ENCODE assay signal across 21 mouse cellular contexts in genomic region chrX:57918181-57919115, GRCm38 (mm10).
DNase-seq lines count a peak whose midpoint lies in the region; ATAC-seq and TF ChIP-seq lines count a peak whose summit lies in the region.
"Had no signal": no experiment of that assay in that cellular context is flagged by ENCODE, and none has a peak within 500 bp of the region (broad histone marks: within the 10 kb centered on the region; RNA-seq: fewer than 3 reads in every experiment).

No protein-coding gene starts in this region.

- 26% methylated on average over 25 of the region's 25 CpGs for WGBS in forebrain, embryonic 10.5 days
- WGBS in forebrain, embryonic 15.5 days, result 16% methylated on average over 25 of the region's 25 CpGs
- 19% methylated on average over 24 of the region's 25 CpGs for WGBS in limb, embryonic 11.5 days

- no peak for TF ChIP-seq CTCF in testis, adult 2 months (IDR thresholded peaks at IDR 0.05; ENCODE audit: control insufficient read depth, insufficient read depth, insufficient replicate concordance, low read depth, low read length)

- H3K36me3 ChIP-seq in forebrain, embryonic 10.5 days (replicated peaks), result no peaks in the 10 kb centered on the region
- no peaks in the 10 kb centered on the region for H3K36me3 ChIP-seq in forebrain, embryonic 15.5 days
- no peaks in the 10 kb centered on the region for H3K36me3 ChIP-seq in testis, adult 2 months (ENCODE audit: control insufficient read depth, insufficient read depth, low read length)
- no peaks in the 10 kb centered on the region for H3K36me3 ChIP-seq in limb, embryonic 11.5 days (ENCODE audit: control insufficient read depth, insufficient read depth, low read length)
- H3K36me3 ChIP-seq: embryonic facial prominence, embryonic 15.5 days; heart, embryonic 10.5 days; liver, embryonic 15.5 days; stomach, embryonic 15.5 days had no signal

- no peak for TF ChIP-seq POLR2A in testis, adult 2 months (IDR thresholded peaks at IDR 0.05; ENCODE audit: control insufficient read depth, low read depth, low read length)

- peaks cover 72% of the 10 kb centered on the region for H3K27me3 ChIP-seq in forebrain, embryonic 10.5 days (ENCODE audit: poor library complexity, severe bottlenecking)
- H3K27me3 ChIP-seq in forebrain, embryonic 15.5 days, result peaks cover 10% of the 10 kb centered on the region
- H3K27me3 ChIP-seq in testis, adult 2 months (ENCODE audit: control insufficient read depth, insufficient read depth, low read length), result no peaks in the 10 kb centered on the region
- H3K27me3 ChIP-seq in limb, embryonic 11.5 days (ENCODE audit: control insufficient read depth, insufficient read depth, low read length), result peaks cover 12% of the 10 kb centered on the region; the same call in 1 of the 2 replicates

- H3K4me3 ChIP-seq in forebrain, embryonic 10.5 days, result peak overlapping the region; percentile 23; the same call in 1 of the 2 replicates
- H3K4me3 ChIP-seq in forebrain, embryonic 15.5 days, result no peak overlapping the region
- no peak overlapping the region for H3K4me3 ChIP-seq in testis, adult 2 months (ENCODE audit: control insufficient read depth, low read depth, low read length)
- no peak overlapping the region for H3K4me3 ChIP-seq in limb, embryonic 11.5 days (ENCODE audit: low read depth, low read length)
- H3K4me3 ChIP-seq: embryonic facial prominence, embryonic 15.5 days; liver, embryonic 15.5 days; stomach, embryonic 15.5 days had no signal

- H3K27ac ChIP-seq in forebrain, embryonic 10.5 days, result peak overlapping the region; percentile 51; the same call in 1 of the 2 replicates
- no peak overlapping the region for H3K27ac ChIP-seq in forebrain, embryonic 15.5 days (replicated peaks)
- H3K27ac ChIP-seq in testis, adult 2 months (ENCODE audit: control insufficient read depth, insufficient read depth, low read depth, low read length), result peak overlapping the region; percentile 8; the same call in 1 of the 2 replicates
- no peak overlapping the region for H3K27ac ChIP-seq in limb, embryonic 11.5 days (replicated peaks; ENCODE audit: low read depth, low read length)
- H3K27ac ChIP-seq: embryonic facial prominence, embryonic 15.5 days; heart, embryonic 10.5 days; liver, embryonic 15.5 days; stomach, embryonic 15.5 days had no signal

- DNase-seq in forebrain, embryonic 10.5 days (ENCODE audit: extremely low spot score, low spot score), result peak; percentile 14
- no peak for DNase-seq in testis, postnatal 10 days (ENCODE audit: low spot score)
- DNase-seq in limb, embryonic 11.5 days (ENCODE audit: low spot score), result peak; percentile 25
- no peak for DNase-seq in adrenal gland, postnatal 14 days
- DNase-seq in ovary, postnatal 10 days (ENCODE audit: low spot score), result no peak
- DNase-seq: adrenal gland, postnatal 36 days; gastrocnemius, postnatal 36 days; kidney, adult 11 months; kidney, postnatal 14 days; left cerebral cortex, postnatal 4 days; lung, postnatal 10 days; right cerebral cortex, adult 18-20 months; thymus, postnatal 4 days had no signal

- ATAC-seq in forebrain, embryonic 15.5 days (replicated peaks), result no peak
- no peak for ATAC-seq in limb, embryonic 11.5 days (ENCODE audit: insufficient number of reproducible peaks, low FRiP score, low TSS enrichment, low read depth)
- ATAC-seq in megakaryocyte, adult 5-6 weeks (ENCODE audit: poor library complexity, severe bottlenecking), result no peak
- ATAC-seq: activated CD4-positive, CD25-positive, alpha-beta regulatory T cell, adult 4 months had no signal

- H3K4me2 ChIP-seq in forebrain, embryonic 15.5 days (replicated peaks), result no peak overlapping the region
- no peak overlapping the region for H3K4me2 ChIP-seq in limb, embryonic 11.5 days (ENCODE audit: low read depth, severe bottlenecking)
- H3K4me2 ChIP-seq: embryonic facial prominence, embryonic 15.5 days; liver, embryonic 15.5 days; stomach, embryonic 15.5 days had no signal

- peaks cover 66% of the 10 kb centered on the region for H3K4me1 ChIP-seq in forebrain, embryonic 10.5 days
- H3K4me1 ChIP-seq in forebrain, embryonic 15.5 days, result no peaks in the 10 kb centered on the region
- H3K4me1 ChIP-seq in testis, adult 2 months (ENCODE audit: control insufficient read depth, insufficient read depth, low read length), result peaks cover 12% of the 10 kb centered on the region
- H3K4me1 ChIP-seq in limb, embryonic 11.5 days (ENCODE audit: control insufficient read depth, insufficient read depth, low read length), result no peaks in the 10 kb centered on the region
- H3K4me1 ChIP-seq: embryonic facial prominence, embryonic 15.5 days; heart, embryonic 10.5 days; liver, embryonic 15.5 days; stomach, embryonic 15.5 days had no signal

- no peak overlapping the region for H3K9ac ChIP-seq in forebrain, embryonic 15.5 days (replicated peaks)
- no peak overlapping the region for H3K9ac ChIP-seq in limb, embryonic 11.5 days (ENCODE audit: low read length)
- H3K9ac ChIP-seq: embryonic facial prominence, embryonic 15.5 days; liver, embryonic 15.5 days; stomach, embryonic 15.5 days had no signal

- H3K9me3 ChIP-seq in forebrain, embryonic 10.5 days, result no peaks in the 10 kb centered on the region
- H3K9me3 ChIP-seq in forebrain, embryonic 15.5 days, result no peaks in the 10 kb centered on the region
- no peaks in the 10 kb centered on the region for H3K9me3 ChIP-seq in limb, embryonic 11.5 days (ENCODE audit: control insufficient read depth, low read length)
- H3K9me3 ChIP-seq: embryonic facial prominence, embryonic 15.5 days; heart, embryonic 10.5 days; liver, embryonic 15.5 days; stomach, embryonic 15.5 days had no signal

Comparison
In these comparisons a context has a peak if more than half of its experiments do, and no peak if none do; other contexts are left out.
1. H3K27ac ChIP-seq: peak in forebrain, embryonic 10.5 days (single experiment) and testis, adult 2 months (single experiment); none in forebrain, embryonic 15.5 days (single experiment) and limb, embryonic 11.5 days (single experiment).
2. DNase-seq: peak in forebrain, embryonic 10.5 days (single experiment) and limb, embryonic 11.5 days (single experiment); none in testis, postnatal 10 days (single experiment), adrenal gland, postnatal 14 days (single experiment) and ovary, postnatal 10 days (single experiment).